Mouse (Mus musculus): ENCODE measurements around the gene Bub3.

Gene Bub3

GRCm38 (mm10) chr7:131555301-131556081, 4.5 kb upstream of the Bub3 start:
- no peak for ATAC-seq (ENCODE audit: insufficient number of reproducible peaks, low FRiP score, low TSS enrichment)

GRCm38 (mm10) chr7:131556116-131556515, 3.9 kb upstream of the Bub3 start:
- no peak for ATAC-seq (ENCODE audit: insufficient number of reproducible peaks, low FRiP score, low TSS enrichment)

GRCm38 (mm10) chr7:131556541-131557271, 3.3 kb upstream of the Bub3 start:
- no peak for ATAC-seq (ENCODE audit: insufficient number of reproducible peaks, low FRiP score, low TSS enrichment)

- ATAC-seq (ENCODE audit: insufficient number of reproducible peaks, low FRiP score, low TSS enrichment): no peak
Measured at GRCm38 (mm10) chr7:131557751-131558150, 2.3 kb upstream of the Bub3 start.

GRCm38 (mm10) chr7:131560697-131561042, 648 bp downstream of the Bub3 start:
- ATAC-seq (ENCODE audit: insufficient number of reproducible peaks, low FRiP score, low TSS enrichment): no peak

- ATAC-seq (ENCODE audit: insufficient number of reproducible peaks, low FRiP score, low TSS enrichment): no peak
Measured at GRCm38 (mm10) chr7:131575246-131575645, 15.2 kb downstream of the Bub3 start.

- no peak for ATAC-seq (ENCODE audit: insufficient number of reproducible peaks, low FRiP score, low TSS enrichment)
Measured at GRCm38 (mm10) chr7:131582178-131582577, 22.2 kb downstream of the Bub3 start.

- ATAC-seq (ENCODE audit: insufficient number of reproducible peaks, low FRiP score, low TSS enrichment): no peak
Measured at GRCm38 (mm10) chr7:131585551-131585950, 25.5 kb downstream of the Bub3 start.

GRCm38 (mm10) chr7:131597779-131598482, 37.9 kb downstream of the Bub3 start:
- ATAC-seq (ENCODE audit: insufficient number of reproducible peaks, low FRiP score, low TSS enrichment): no peak

GRCm38 (mm10) chr7:131598483-131598824, 38.4 kb downstream of the Bub3 start:
- ATAC-seq (ENCODE audit: insufficient number of reproducible peaks, low FRiP score, low TSS enrichment): no peak

GRCm38 (mm10) chr7:131602106-131602505, 42.1 kb downstream of the Bub3 start:
- ATAC-seq (ENCODE audit: insufficient number of reproducible peaks, low FRiP score, low TSS enrichment): no peak

- no peak for ATAC-seq (ENCODE audit: insufficient number of reproducible peaks, low FRiP score, low TSS enrichment)
Measured at GRCm38 (mm10) chr7:131603186-131603585, 43.2 kb downstream of the Bub3 start.

GRCm38 (mm10) chr7:131604946-131605345, 44.9 kb downstream of the Bub3 start:
- no peak for ATAC-seq (ENCODE audit: insufficient number of reproducible peaks, low FRiP score, low TSS enrichment)

GRCm38 (mm10) chr7:131605481-131605880, 45.5 kb downstream of the Bub3 start:
- ATAC-seq (ENCODE audit: insufficient number of reproducible peaks, low FRiP score, low TSS enrichment): no peak

- no peak for ATAC-seq (ENCODE audit: insufficient number of reproducible peaks, low FRiP score, low TSS enrichment)
Measured at GRCm38 (mm10) chr7:131608049-131608448, 48.0 kb downstream of the Bub3 start.

- no peak for ATAC-seq (ENCODE audit: insufficient number of reproducible peaks, low FRiP score, low TSS enrichment)
Measured at GRCm38 (mm10) chr7:131609677-131610076, 49.7 kb downstream of the Bub3 start.
